Mouse (Mus musculus) layer of hippocampus, adult 2 months (tissue): ENCODE measurements around the gene Pde4d. TPM values are rescaled to one million over a fixed set of nuclear protein-coding genes. Genes with fewer than 3 reads are reported as not detected.

Source experiments
- DNase-seq, 2 experiments: peaks; one replicate each; pipeline ENCODE4 v3.0.0; 2022; ENCODE audit warnings: low spot score in 2 of 2
- H3K27ac ChIP-seq: fragments of 200-600 bp; 2 replicates; pipeline ENCODE4 v1.8.1; 2022
- H3K4me3 ChIP-seq: fragments of 200-600 bp; 2 replicates; pipeline ENCODE4 v1.8.1; 2022; ENCODE audit warnings: mild to moderate bottlenecking
- CTCF ChIP-seq: fragments of 200-600 bp; conservative IDR thresholded peaks from 2 replicates; pipeline ENCODE4 v1.8.1; 2022; ENCODE audit warnings: antibody characterized with exemption, mild to moderate bottlenecking, moderate library complexity
- total RNA-seq, 2 experiments: library from RNA; stranded (reverse); gene quantifications; 2 replicates each; pipeline ENCODE4 v1.2.3; 2021

The Pde4d gene
- total RNA-seq, 2 experiments from 2014 or later, result 72.2 to 73.8 TPM

GRCm38 (mm10) chr13:109820866-109821265 is 1371.1 kb downstream of the Pde4d start:
- DNase-seq, result no peak
- no peak for TF ChIP-seq CTCF
- H3K4me3 ChIP-seq, result no peak overlapping the region
- H3K27ac ChIP-seq, result no peak overlapping the region

GRCm38 (mm10) chr13:109821725-109822412 is 1372.1 kb downstream of the Pde4d start:
- Histone ChIP-seq H3K27ac (peak overlapping the region; percentile 82), H3K4me3 (peak overlapping the region; percentile 57)
- DNase-seq, result no peak
- no peak for TF ChIP-seq CTCF

- H3K27ac ChIP-seq, result peak overlapping the region; percentile 82
- peak overlapping the region; percentile 57 for H3K4me3 ChIP-seq
- peak; percentile 87 to 94 for DNase-seq
- no peak for TF ChIP-seq CTCF
Observed at GRCm38 (mm10) chr13:109822413-109823298, 1372.9 kb downstream of the Pde4d start.

GRCm38 (mm10) chr13:109823307-109824031 is 1373.7 kb downstream of the Pde4d start:
- Histone ChIP-seq H3K4me3 (peak overlapping the region; percentile 49), H3K27ac (peak overlapping the region; percentile 36)
- TF ChIP-seq CTCF, result no peak
- DNase-seq, result peak; percentile 31 to 34

- H3K4me3 ChIP-seq, result no peak overlapping the region
- no peak for DNase-seq
- H3K27ac ChIP-seq, result no peak overlapping the region
- TF ChIP-seq CTCF, result no peak
Observed at GRCm38 (mm10) chr13:109825891-109826290, 1376.1 kb downstream of the Pde4d start.

- Histone ChIP-seq H3K27ac (no peak overlapping the region), H3K4me3 (no peak overlapping the region)
- no peak for DNase-seq
- TF ChIP-seq CTCF, result no peak
Observed at GRCm38 (mm10) chr13:109827341-109827740, 1377.6 kb downstream of the Pde4d start.

GRCm38 (mm10) chr13:109827909-109828308 is 1378.2 kb downstream of the Pde4d start:
- no peak for TF ChIP-seq CTCF
- Histone ChIP-seq H3K27ac (no peak overlapping the region), H3K4me3 (no peak overlapping the region)
- DNase-seq, result no peak

- Histone ChIP-seq H3K27ac (no peak overlapping the region), H3K4me3 (no peak overlapping the region)
- TF ChIP-seq CTCF, result no peak
- no peak for DNase-seq
Observed at GRCm38 (mm10) chr13:109829444-109829843, 1379.7 kb downstream of the Pde4d start.

- TF ChIP-seq CTCF, result no peak
- DNase-seq, result no peak
Observed at GRCm38 (mm10) chr13:109834935-109835334, 1385.2 kb downstream of the Pde4d start.

GRCm38 (mm10) chr13:109837453-109837852 is 1387.7 kb downstream of the Pde4d start:
- peak overlapping the region; percentile 25 for H3K4me3 ChIP-seq
- DNase-seq, result no peak
- no peak overlapping the region for H3K27ac ChIP-seq
- TF ChIP-seq CTCF, result no peak

More at GRCm38 (mm10) chr13:109834935-109835334, 1385.2 kb downstream of the Pde4d start:
- H3K27ac ChIP-seq, result no peak overlapping the region
- H3K4me3 ChIP-seq, result no peak overlapping the region

GRCm38 (mm10) chr13:109837921-109838320 is 1388.2 kb downstream of the Pde4d start:
- TF ChIP-seq CTCF, result no peak
- H3K4me3 ChIP-seq, result peak overlapping the region; percentile 25; the same call in 1 of the 2 replicates
- no peak overlapping the region for H3K27ac ChIP-seq
- no peak for DNase-seq

GRCm38 (mm10) chr13:109840251-109840650 is 1390.5 kb downstream of the Pde4d start:
- Histone ChIP-seq H3K4me3 (no peak overlapping the region), H3K27ac (no peak overlapping the region)
- no peak for DNase-seq
- TF ChIP-seq CTCF, result no peak
